Mouse (Mus musculus) retina, postnatal 7 days (tissue): ENCODE data around the gene Sun3.

Source experiments
- DNase-seq: peaks from one replicate; pipeline ENCODE4 v3.0.0-alpha.2; 2012; ENCODE audit warnings: low read depth, low spot score

The Sun3 gene

DNA sequence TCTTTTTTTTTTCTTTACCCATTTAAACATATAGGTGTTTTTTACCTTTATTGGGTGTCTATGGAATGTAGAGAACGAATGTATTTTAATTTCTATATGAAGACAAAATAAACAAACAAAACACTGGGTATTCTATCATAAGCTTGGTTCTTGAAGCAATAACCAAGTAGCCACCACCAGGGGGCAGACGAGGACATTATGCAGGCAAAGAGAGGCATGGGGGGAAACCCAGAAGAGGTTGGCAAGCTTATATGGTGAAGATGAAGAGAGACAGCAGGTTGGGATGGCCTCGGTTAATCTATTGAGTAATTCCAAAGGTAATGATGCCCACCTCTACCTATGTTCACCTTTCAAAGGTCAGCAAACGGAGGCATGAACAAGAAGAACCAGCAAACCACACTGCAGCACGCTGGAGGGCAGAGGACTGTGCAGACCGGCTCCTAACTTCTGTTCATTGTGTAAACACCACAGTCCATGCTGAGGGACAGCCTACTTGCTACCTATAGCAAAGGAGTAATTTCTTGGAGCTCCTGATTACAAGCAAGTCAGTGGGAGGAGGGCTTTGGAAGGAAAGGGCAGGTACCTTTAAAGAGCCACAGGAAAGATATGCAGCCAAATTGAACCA, 65.4 kb downstream of the Sun3 start:
- DNase-seq: peak; percentile 63

DNA sequence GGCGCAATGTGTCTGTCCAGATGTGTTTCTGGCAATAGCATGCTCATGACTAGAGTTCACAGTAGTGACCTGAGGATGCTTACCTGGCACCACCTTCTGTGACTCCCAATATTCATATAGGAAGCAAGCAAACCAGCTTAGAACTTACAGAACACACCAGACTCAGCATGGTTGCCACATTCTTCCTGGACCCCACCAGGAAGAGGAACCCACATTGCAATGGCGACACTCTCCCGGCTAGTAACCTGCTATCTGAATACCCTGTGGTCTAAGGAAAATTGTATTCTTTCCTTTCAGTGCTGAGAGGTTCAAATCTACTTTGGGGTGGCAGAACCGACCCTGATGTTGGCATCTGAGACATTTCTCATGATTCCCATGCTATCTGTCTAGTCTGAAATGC, 70.6 kb downstream of the Sun3 start:
- no peak for DNase-seq

GRCm38 (mm10) chr11:8973166-8973565, 75.6 kb downstream of the Sun3 start, which contains the start of gene Pkd1l1:
Pkd1l1 (minus strand) TSS chr11:8973266.
- DNase-seq: no peak

GRCm38 (mm10) chr11:8972093-8972492, 76.7 kb downstream of the Sun3 start:
- no peak for DNase-seq

- DNase-seq: no peak
These were observed 78.3 kb downstream of the Sun3 start for GRCm38 (mm10) chr11:8970509-8970908.

- DNase-seq: no peak
These were observed 80.7 kb downstream of the Sun3 start for GRCm38 (mm10) chr11:8968094-8968493.
